Mouse (Mus musculus) kidney, adult 2 months (tissue): ENCODE data around the gene Plvap.

ENCODE experiments used
- CTCF ChIP-seq: fragments of 200-500 bp; conservative IDR thresholded peaks from 2 replicates; pipeline ENCODE4 v1.5.1; 2011; ENCODE audit warnings: low read depth, mild to moderate bottlenecking, control low read depth, low read length, moderate library complexity, mixed read lengths; ENCODE audit not compliant: insufficient read depth, insufficient read length
- POLR2A ChIP-seq: fragments of 200-500 bp; IDR thresholded peaks from one replicate; pipeline ENCODE4 v1.6.1; 2011; ENCODE audit warnings: low read depth, low read length, control low read depth

- TF ChIP-seq CTCF: no peak
- no peak for TF ChIP-seq POLR2A
These were observed 7.2 kb downstream of the Plvap start for GRCm38 (mm10) chr8:71504349-71504748.
